Mouse (Mus musculus) CH12F3 (cell line): ENCODE measurements around the gene Ttll2.
"Not testable (repeated sequence)": the region's sequence is repeated elsewhere in the genome, so short reads cannot be mapped to it uniquely, and the experiment has no call there.

ENCODE experiments used
- in situ Hi-C: fragments of 300-500 bp; cut with MboI; formaldehyde crosslinking; loops from 2 replicates; pipeline ENCODE4 v1.14.3; 2020; ENCODE audit warnings: low sequenced_read_pairs

Ttll2 gene

GRCm38 (mm10) chr17:7365615-7366014 is 13.1 kb upstream of the Ttll2 start:
- in situ Hi-C loops, result not testable (repeated sequence)

- in situ Hi-C loops, result not testable (repeated sequence)
Observed at GRCm38 (mm10) chr17:7360749-7361465, 8.4 kb upstream of the Ttll2 start.

GRCm38 (mm10) chr17:7359806-7360205 is 7.3 kb upstream of the Ttll2 start:
- in situ Hi-C loops, result not testable (repeated sequence)

- in situ Hi-C loops, result not testable (repeated sequence)
Observed at GRCm38 (mm10) chr17:7348765-7349164, 3.7 kb downstream of the Ttll2 start.

GRCm38 (mm10) chr17:7337381-7337780 is 15.1 kb downstream of the Ttll2 start:
- in situ Hi-C loops, result not testable (repeated sequence)

GRCm38 (mm10) chr17:7332745-7333144 is 19.8 kb downstream of the Ttll2 start:
- in situ Hi-C loops, result not testable (repeated sequence)

- in situ Hi-C loops, result not testable (repeated sequence)
Observed at GRCm38 (mm10) chr17:7326415-7326814, 26.1 kb downstream of the Ttll2 start.

GRCm38 (mm10) chr17:7324346-7324745 is 28.1 kb downstream of the Ttll2 start, which contains the start of gene Tcp10a:
Gene Tcp10a (plus strand): TSS chr17:7324646.
- in situ Hi-C loops, result not testable (repeated sequence)

- in situ Hi-C loops, result not testable (repeated sequence)
Observed at GRCm38 (mm10) chr17:7319789-7320188, 32.7 kb downstream of the Ttll2 start.

- in situ Hi-C loops, result not testable (repeated sequence)
Observed at GRCm38 (mm10) chr17:7315693-7316382, 36.7 kb downstream of the Ttll2 start.

- in situ Hi-C loops, result not testable (repeated sequence)
Observed at GRCm38 (mm10) chr17:7306278-7307196, 46.0 kb downstream of the Ttll2 start.
